Mouse (Mus musculus): ENCODE measurements around the gene Ccdc73. TPM values are rescaled to one million over a fixed set of nuclear protein-coding genes. Genes with fewer than 3 reads are reported as not detected.

Ccdc73 gene
- polyA plus RNA-seq, 1 experiment = not detected

DNA sequence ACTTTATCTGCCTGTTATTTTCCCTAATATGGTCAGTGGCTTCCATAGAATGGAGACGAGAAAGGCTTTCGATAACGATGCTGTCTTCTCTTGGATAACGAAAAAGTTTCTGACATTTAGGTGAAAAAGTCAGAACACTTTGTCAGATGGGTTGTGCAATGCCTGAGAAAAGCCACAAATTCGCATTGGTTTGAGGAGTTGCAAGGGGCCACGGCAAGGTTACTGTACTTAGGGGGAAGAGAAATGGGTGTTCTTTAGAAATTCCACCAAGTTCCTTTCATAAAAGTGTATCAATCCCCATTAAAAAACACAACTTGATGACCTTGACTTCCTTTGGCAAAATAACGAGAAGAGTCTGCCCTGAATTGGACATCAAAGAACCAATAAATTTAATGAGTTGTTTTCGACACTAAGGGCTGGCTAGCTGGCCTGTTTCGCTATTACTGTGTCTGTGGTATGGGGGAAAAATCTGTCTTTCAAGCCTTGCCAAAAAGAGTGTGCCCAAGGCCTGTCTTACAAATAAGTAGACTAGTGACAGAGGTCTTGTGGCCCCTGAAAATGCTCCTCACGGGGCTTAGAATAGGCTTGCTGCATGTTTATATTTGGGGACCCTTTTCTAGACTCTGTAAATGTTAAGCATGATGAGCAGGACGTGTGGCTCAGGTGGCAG, 168.9 kb downstream of the Ccdc73 start:
- 71% methylated on average over 11 of the region's 11 CpGs for WGBS
- Histone ChIP-seq H3K4me1 (ENCODE audit: control insufficient read depth, insufficient read depth, low read length) (no peaks in the 10 kb centered on the region), H3K4me3 (replicated peaks; ENCODE audit: extremely low read depth, low read depth, low read length) (no peak overlapping the region)
- TF ChIP-seq CTCF (IDR thresholded peaks at IDR 0.05; ENCODE audit: insufficient read depth, low read length) (no peak), POLR2A (IDR thresholded peaks at IDR 0.05; ENCODE audit: borderline replicate concordance, extremely low read depth, low read depth, low read length) (no peak)
- no peak for DNase-seq

DNA sequence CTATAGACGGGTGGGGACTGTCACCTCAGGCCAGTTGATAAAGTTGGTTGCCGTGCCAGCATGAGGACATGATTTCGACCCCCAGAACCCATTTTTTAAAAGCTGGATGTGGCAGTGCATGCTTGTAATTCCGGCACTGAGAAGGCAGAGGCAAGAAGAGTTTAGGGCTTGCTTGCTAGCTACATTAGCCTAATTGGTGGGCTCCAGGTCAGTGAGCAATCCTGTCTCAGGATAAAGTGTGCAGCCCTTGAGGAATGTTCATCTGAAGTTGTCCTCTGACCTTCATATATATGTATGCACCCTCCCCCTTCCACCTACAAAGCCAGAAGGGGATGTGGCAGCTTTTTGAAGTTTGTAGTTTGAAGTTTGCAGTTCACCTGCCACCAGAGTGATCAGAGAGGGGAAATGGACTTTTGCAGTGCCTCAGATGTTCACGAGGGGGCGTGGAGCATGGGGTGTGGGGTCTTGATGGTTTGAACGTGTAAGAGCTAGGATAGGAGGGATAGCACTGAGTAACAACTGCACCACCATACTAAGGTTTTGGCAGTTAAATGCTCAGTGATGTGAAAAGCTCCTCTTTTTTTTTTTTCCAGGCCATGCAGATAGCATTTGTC, 170.5 kb downstream of the Ccdc73 start:
- Histone ChIP-seq H3K4me1 (ENCODE audit: control insufficient read depth, insufficient read depth, low read length) (no peaks in the 10 kb centered on the region), H3K4me3 (replicated peaks; ENCODE audit: extremely low read depth, low read depth, low read length) (no peak overlapping the region)
- DNase-seq = no peak
- WGBS = 75% methylated on average over 7 of the region's 7 CpGs
- TF ChIP-seq CTCF (IDR thresholded peaks at IDR 0.05; ENCODE audit: insufficient read depth, low read length) = no peak
- no peak for TF ChIP-seq POLR2A (IDR thresholded peaks at IDR 0.05; ENCODE audit: borderline replicate concordance, extremely low read depth, low read depth, low read length)

DNA sequence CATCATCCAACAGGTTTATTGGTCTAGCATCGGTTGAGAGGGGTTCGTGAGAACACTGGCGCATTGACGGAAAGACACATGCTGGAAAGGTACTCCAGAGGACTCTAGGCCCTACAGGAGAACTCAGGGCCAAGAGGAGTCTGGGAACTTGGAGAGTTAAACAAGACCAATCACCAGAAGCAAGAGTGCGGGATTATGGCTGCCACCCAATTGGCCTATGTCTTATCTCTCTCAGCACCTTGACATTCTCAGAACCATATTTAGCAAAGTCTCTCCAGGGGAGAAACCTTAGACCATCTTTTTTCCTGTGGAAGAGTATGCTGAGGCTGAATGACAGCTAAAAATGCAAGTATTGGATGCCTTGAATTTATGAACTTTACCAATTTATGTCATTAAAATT, 171.3 kb downstream of the Ccdc73 start:
- H3K4me1 ChIP-seq (ENCODE audit: control insufficient read depth, insufficient read depth, low read length) = no peaks in the 10 kb centered on the region
- no peak overlapping the region for H3K4me3 ChIP-seq (replicated peaks; ENCODE audit: extremely low read depth, low read depth, low read length)
- DNase-seq = no peak
- WGBS = 87% methylated on average over 5 of the region's 5 CpGs
- no peak for TF ChIP-seq POLR2A (IDR thresholded peaks at IDR 0.05; ENCODE audit: borderline replicate concordance, extremely low read depth, low read depth, low read length)

- Histone ChIP-seq H3K4me1 (ENCODE audit: control insufficient read depth, insufficient read depth, low read length) (no peaks in the 10 kb centered on the region), H3K4me3 (replicated peaks; ENCODE audit: extremely low read depth, low read depth, low read length) (no peak overlapping the region)
- 51% methylated on average over 4 of the region's 4 CpGs for WGBS
- no peak for TF ChIP-seq POLR2A (IDR thresholded peaks at IDR 0.05; ENCODE audit: borderline replicate concordance, extremely low read depth, low read depth, low read length)
- TF ChIP-seq CTCF (IDR thresholded peaks at IDR 0.05; ENCODE audit: insufficient read depth, low read length) = no peak
- no peak for DNase-seq
Measured at GRCm38 (mm10) chr2:105040859-105041258, 173.3 kb downstream of the Ccdc73 start.

DNA sequence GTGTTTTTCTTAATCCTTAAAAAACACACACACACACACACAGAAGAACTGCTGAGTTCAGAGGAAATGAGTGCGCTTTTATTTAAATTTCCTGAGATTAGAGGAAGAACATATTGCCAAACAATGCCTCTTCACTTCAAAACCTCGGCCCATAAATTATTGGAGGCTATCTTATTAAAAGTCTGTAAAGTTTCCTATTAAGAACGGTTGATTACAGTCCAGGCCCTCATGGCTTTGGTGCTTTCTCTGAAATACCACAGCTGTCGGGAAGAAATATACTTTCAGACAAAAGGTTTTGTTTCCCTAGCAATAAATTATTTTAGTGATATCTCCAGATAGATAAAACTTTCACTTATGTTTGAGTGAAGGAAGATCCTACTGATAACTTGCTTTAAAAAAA, 175.5 kb downstream of the Ccdc73 start:
- DNase-seq = no peak
- 32% methylated on average over 4 of the region's 4 CpGs for WGBS
- TF ChIP-seq POLR2A (IDR thresholded peaks at IDR 0.05; ENCODE audit: borderline replicate concordance, extremely low read depth, low read depth, low read length) (no peak), CTCF (IDR thresholded peaks at IDR 0.05; ENCODE audit: insufficient read depth, low read length) (no peak)
- Histone ChIP-seq H3K4me3 (replicated peaks; ENCODE audit: extremely low read depth, low read depth, low read length) (no peak overlapping the region), H3K4me1 (ENCODE audit: control insufficient read depth, insufficient read depth, low read length) (no peaks in the 10 kb centered on the region)

GRCm38 (mm10) chr2:105048301-105048700, 180.7 kb downstream of the Ccdc73 start:
- H3K4me1 ChIP-seq (ENCODE audit: control insufficient read depth, insufficient read depth, low read length) = no peaks in the 10 kb centered on the region
- WGBS = 77% methylated on average over 1 of the region's 1 CpGs
- H3K4me3 ChIP-seq (replicated peaks; ENCODE audit: extremely low read depth, low read depth, low read length) = no peak overlapping the region
- DNase-seq = no peak
- no peak for TF ChIP-seq POLR2A (IDR thresholded peaks at IDR 0.05; ENCODE audit: borderline replicate concordance, extremely low read depth, low read depth, low read length)

DNA sequence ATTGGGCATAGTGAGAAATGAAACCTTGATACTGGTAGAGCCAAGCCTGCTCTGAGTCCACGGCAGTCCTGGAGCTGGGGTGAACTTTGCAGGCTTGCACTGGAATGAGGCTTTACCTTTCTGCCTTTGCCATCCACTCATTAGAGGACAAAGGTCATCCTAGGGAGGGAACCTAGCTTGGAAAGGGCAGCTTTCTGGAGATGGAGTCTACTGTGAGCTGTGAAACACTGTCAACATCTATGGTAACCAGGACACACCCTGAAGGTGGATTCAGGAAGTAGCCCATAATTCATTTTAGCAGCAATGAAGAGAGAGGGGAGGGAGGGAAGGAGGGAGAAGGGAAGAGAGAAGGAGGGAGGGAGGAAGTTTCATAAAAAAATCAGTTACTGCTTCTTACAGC, 187.9 kb downstream of the Ccdc73 start:
- Histone ChIP-seq H3K4me1 (ENCODE audit: control insufficient read depth, insufficient read depth, low read length) (peaks cover 2% of the 10 kb centered on the region; the same call in 1 of the 2 replicates), H3K4me3 (replicated peaks; ENCODE audit: extremely low read depth, low read depth, low read length) (no peak overlapping the region)
- DNase-seq = no peak
- TF ChIP-seq POLR2A (IDR thresholded peaks at IDR 0.05; ENCODE audit: borderline replicate concordance, extremely low read depth, low read depth, low read length) = no peak
- no peak for TF ChIP-seq CTCF (IDR thresholded peaks at IDR 0.05; ENCODE audit: insufficient read depth, low read length)
- WGBS = 69% methylated on average over 1 of the region's 1 CpGs

DNA sequence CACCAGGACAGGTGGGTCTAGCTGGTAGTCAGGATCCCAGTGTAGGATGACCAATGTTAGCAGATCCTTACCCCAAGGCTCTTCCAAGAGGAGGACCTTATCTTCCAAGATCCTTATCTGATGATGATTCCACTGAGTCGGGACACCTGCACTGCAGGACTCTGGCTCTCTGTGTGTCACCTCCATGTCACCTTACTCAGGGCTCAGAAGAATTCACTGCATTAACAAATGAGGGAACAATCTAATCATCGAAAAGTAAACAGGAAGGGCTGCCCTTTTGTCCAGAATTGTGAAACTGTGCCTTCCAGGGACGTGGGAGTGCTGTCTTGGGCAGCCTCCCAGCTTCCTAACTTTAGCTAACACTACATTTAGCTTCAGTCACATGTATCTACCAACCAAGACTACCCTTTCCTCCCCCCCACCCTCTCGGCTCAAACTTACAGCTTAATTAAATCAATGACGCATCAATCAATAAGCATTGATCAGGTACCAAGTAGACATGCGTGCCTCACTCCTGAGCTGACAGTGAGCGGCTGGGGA, 191.0 kb downstream of the Ccdc73 start:
- WGBS = 38% methylated on average over 7 of the region's 7 CpGs
- Histone ChIP-seq H3K4me3 (replicated peaks; ENCODE audit: extremely low read depth, low read depth, low read length) (no peak overlapping the region), H3K4me1 (ENCODE audit: control insufficient read depth, insufficient read depth, low read length) (peaks cover 2% of the 10 kb centered on the region; the same call in 1 of the 2 replicates)
- no peak for DNase-seq
- TF ChIP-seq POLR2A (IDR thresholded peaks at IDR 0.05; ENCODE audit: borderline replicate concordance, extremely low read depth, low read depth, low read length) (no peak), CTCF (IDR thresholded peaks at IDR 0.05; ENCODE audit: insufficient read depth, low read length) (no peak)

DNA sequence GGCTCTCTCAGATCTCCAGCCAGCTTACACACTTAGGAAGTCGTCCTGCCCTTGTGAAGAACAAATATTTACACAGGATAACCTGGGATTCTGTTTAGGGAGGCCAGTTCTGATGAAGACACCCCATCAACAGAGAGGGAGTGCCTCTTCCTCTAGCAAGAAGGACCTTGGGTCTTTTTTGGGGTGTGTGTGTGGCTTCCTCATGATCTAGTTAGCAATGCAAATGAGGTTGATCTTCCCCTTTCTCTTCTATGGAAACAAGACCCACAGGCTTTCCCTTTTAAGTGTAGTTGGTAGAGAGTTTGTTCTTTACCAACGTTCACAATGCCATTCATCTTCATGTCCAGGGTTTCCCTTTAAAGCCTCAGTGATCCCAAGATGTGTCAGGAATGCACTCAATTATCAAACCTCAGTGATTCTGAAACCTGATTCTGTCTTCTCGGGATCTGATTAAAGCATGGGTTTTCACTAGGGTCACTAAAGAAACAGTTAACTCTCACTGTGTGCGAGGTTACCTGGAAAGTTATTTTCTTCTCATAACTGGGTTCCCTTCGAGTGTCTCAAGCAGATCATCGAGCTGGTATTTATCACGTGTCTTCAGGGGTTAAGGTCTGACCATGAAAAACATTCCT, 195.3 kb downstream of the Ccdc73 start:
- no peak for DNase-seq
- Histone ChIP-seq H3K4me1 (ENCODE audit: control insufficient read depth, insufficient read depth, low read length) (peaks cover 2% of the 10 kb centered on the region; the same call in 1 of the 2 replicates), H3K4me3 (replicated peaks; ENCODE audit: extremely low read depth, low read depth, low read length) (no peak overlapping the region)
- 54% methylated on average over 7 of the region's 7 CpGs for WGBS
- TF ChIP-seq POLR2A (IDR thresholded peaks at IDR 0.05; ENCODE audit: borderline replicate concordance, extremely low read depth, low read depth, low read length) (no peak), CTCF (IDR thresholded peaks at IDR 0.05; ENCODE audit: insufficient read depth, low read length) (no peak)

Other genes with a start within 250 kb of the Ccdc73 start
- 4.7 and 5.1 TPM in 2 replicates for gene Tcp11l1, start 155.6 kb upstream of the Ccdc73 start, polyA plus RNA-seq (2012; rRNA removed)
- gene Pin1rt1, start 151.4 kb upstream of the Ccdc73 start, polyA plus RNA-seq (2012; rRNA removed) = not detected in 2 replicates
- 1.1 and 1.7 TPM in 2 replicates for gene Depdc7, start 124.9 kb upstream of the Ccdc73 start, polyA plus RNA-seq (2012; rRNA removed)
- 4.6 and 5.9 TPM in 2 replicates for gene Qser1, start 51.0 kb upstream of the Ccdc73 start, polyA plus RNA-seq (2012; rRNA removed)
- gene Prrg4, start 17.9 kb upstream of the Ccdc73 start, polyA plus RNA-seq (2012; rRNA removed) = 0.72 and 1.4 TPM in 2 replicates
- 15.5 and 24.7 TPM in 2 replicates for gene Eif3m, start 149.3 kb downstream of the Ccdc73 start, polyA plus RNA-seq (2012; rRNA removed)
- not detected in 2 replicates for gene Gm11060, start 224.2 kb downstream of the Ccdc73 start, polyA plus RNA-seq (2012; rRNA removed)